Mouse (Mus musculus): Measurements from ENCODE around the gene Slc38a3.

Gene Slc38a3

GRCm38 (mm10) chr9:107617461-107617860 is 51.9 kb downstream of the Slc38a3 start:
- no peak for DNase-seq

- DNase-seq, result no peak
Observed at GRCm38 (mm10) chr9:107615035-107615434, 54.3 kb downstream of the Slc38a3 start.

- no peak for DNase-seq
Observed at GRCm38 (mm10) chr9:107612945-107613569, 56.3 kb downstream of the Slc38a3 start.

- peak; percentile 98 to 99 for DNase-seq
Observed at GRCm38 (mm10) chr9:107612191-107612944, 57.0 kb downstream of the Slc38a3 start.

- no peak for DNase-seq
Observed at GRCm38 (mm10) chr9:107611456-107612190, 57.7 kb downstream of the Slc38a3 start.

- no peak for DNase-seq
Observed at GRCm38 (mm10) chr9:107609433-107609830, 59.9 kb downstream of the Slc38a3 start.

GRCm38 (mm10) chr9:107608741-107609432 is 60.4 kb downstream of the Slc38a3 start, which contains the start of gene Sema3b:
Sema3b (minus strand) TSS chr9:107609229.
- DNase-seq, result peak; percentile 57 to 69

GRCm38 (mm10) chr9:107607653-107608245 is 61.6 kb downstream of the Slc38a3 start:
- DNase-seq, result no peak

GRCm38 (mm10) chr9:107607036-107607435 is 62.3 kb downstream of the Slc38a3 start:
- no peak for DNase-seq

- peak in 1 of 2 experiments; percentile 70 for DNase-seq
Observed at GRCm38 (mm10) chr9:107606591-107606990, 62.7 kb downstream of the Slc38a3 start.

- peak; percentile 71 to 83 for DNase-seq
Observed at GRCm38 (mm10) chr9:107605041-107605661, 64.2 kb downstream of the Slc38a3 start.

- DNase-seq, result no peak
Observed at GRCm38 (mm10) chr9:107603251-107603650, 66.1 kb downstream of the Slc38a3 start.

GRCm38 (mm10) chr9:107602068-107602648 is 67.2 kb downstream of the Slc38a3 start:
- DNase-seq, result peak; percentile 88 to 93

GRCm38 (mm10) chr9:107601275-107601674 is 68.1 kb downstream of the Slc38a3 start:
- no peak for DNase-seq

- DNase-seq, result no peak
Observed at GRCm38 (mm10) chr9:107600745-107601144, 68.6 kb downstream of the Slc38a3 start.
